Comparison of ENCODE assay signal across 9 mouse cellular contexts in the genomic region with DNA sequence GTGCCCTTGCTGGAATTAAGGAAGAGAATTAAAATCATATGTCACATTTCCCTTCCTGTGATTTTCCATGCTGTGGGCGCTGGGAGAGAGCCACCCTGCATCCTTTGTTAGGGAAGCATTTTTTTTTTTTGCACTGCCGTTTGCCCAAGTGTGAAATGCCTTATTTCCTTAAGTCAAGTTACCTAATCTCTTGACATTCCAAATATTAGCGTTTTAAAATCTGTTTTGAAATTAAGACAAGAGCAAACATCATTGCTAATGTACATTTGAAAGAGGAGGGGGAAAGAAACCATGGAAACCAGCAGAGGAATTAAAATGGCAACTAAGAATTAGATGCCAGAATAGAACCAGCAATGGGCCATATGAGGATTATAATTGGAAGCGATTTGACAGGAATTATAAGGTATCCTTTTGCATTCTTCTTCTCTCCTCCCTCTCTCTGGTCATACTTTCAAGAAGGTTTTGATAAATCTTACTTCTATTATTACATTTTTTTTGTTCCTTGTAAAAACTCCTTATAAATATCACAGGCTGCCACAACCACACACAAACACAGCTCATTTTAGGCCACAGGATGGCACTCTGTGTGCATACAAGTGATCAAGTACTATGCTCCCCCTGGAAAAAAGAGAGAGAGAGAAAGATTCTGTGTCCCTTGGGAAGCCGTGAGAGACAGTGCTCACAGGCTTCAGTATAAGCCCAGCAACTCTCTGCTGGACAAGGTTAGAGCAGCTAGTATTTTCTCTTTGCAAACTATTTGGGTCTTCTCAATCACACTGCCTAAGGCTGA.
DNase-seq lines count a peak whose midpoint lies in the region; ATAC-seq and TF ChIP-seq lines count a peak whose summit lies in the region.
"Had no signal": no experiment of that assay in that cellular context is flagged by ENCODE, and none has a peak within 500 bp of the region (broad histone marks: within the 10 kb centered on the region; RNA-seq: fewer than 3 reads in every experiment).

No protein-coding gene starts in this region.

- H3K4me1 ChIP-seq in kidney, embryonic 14.5 days (ENCODE audit: control insufficient read depth, insufficient read depth, low read length), result no peaks in the 10 kb centered on the region
- peaks cover 3% of the 10 kb centered on the region; the same call in 1 of the 2 replicates for H3K4me1 ChIP-seq in embryonic facial prominence, embryonic 10.5 days
- H3K4me1 ChIP-seq in hindbrain, postnatal 0 days (ENCODE audit: insufficient read depth, low read length), result no peaks in the 10 kb centered on the region
- H3K4me1 ChIP-seq in midbrain, embryonic 16.5 days (ENCODE audit: control insufficient read depth, insufficient read depth, low read length), result peaks cover 10% of the 10 kb centered on the region; the same call in 1 of the 2 replicates
- H3K4me1 ChIP-seq: megakaryocyte, embryonic 14.5 days had no signal

- intact Hi-C loops in gastrocnemius, postnatal 36 days (cut with DNase I), result no loop called here

- no peak for DNase-seq in kidney, adult 18-20 months
- DNase-seq in embryonic facial prominence, embryonic 10.5 days (ENCODE audit: low spot score), result peak; percentile 11
- peak; percentile 89 for DNase-seq in hindbrain, postnatal 0 days (ENCODE audit: low spot score)
- DNase-seq in gastrocnemius, postnatal 36 days, result no peak
- DNase-seq in adrenal gland, postnatal 36 days, result no peak
- DNase-seq in heart, adult 11 months, result no peak

- no peaks in the 10 kb centered on the region for H3K36me3 ChIP-seq in kidney, embryonic 14.5 days (ENCODE audit: control insufficient read depth, insufficient read depth, low read length)
- no peaks in the 10 kb centered on the region for H3K36me3 ChIP-seq in embryonic facial prominence, embryonic 10.5 days (replicated peaks)
- H3K36me3 ChIP-seq in hindbrain, postnatal 0 days (ENCODE audit: insufficient read depth, low read length), result no peaks in the 10 kb centered on the region
- H3K36me3 ChIP-seq in midbrain, embryonic 16.5 days (ENCODE audit: control insufficient read depth, insufficient read depth, low read length), result no peaks in the 10 kb centered on the region

- H3K4me3 ChIP-seq in kidney, embryonic 14.5 days (ENCODE audit: low read length), result no peak overlapping the region
- no peak overlapping the region for H3K4me3 ChIP-seq in embryonic facial prominence, embryonic 10.5 days
- no peak overlapping the region for H3K4me3 ChIP-seq in hindbrain, postnatal 0 days (ENCODE audit: low read length)
- no peak overlapping the region for H3K4me3 ChIP-seq in midbrain, embryonic 16.5 days (ENCODE audit: low read depth, low read length)
- H3K4me3 ChIP-seq: megakaryocyte, embryonic 14.5 days had no signal

- peak; percentile 87; the same call in 1 of the 2 replicates for ATAC-seq in kidney, embryonic 14.5 days (ENCODE audit: low FRiP score, low TSS enrichment)
- peak; percentile 88 for ATAC-seq in hindbrain, postnatal 0 days
- peak; percentile 94 for ATAC-seq in midbrain, embryonic 16.5 days

- no peaks in the 10 kb centered on the region for H3K27me3 ChIP-seq in kidney, embryonic 14.5 days (ENCODE audit: control insufficient read depth, insufficient read depth, low read length)
- no peaks in the 10 kb centered on the region for H3K27me3 ChIP-seq in embryonic facial prominence, embryonic 10.5 days (replicated peaks; ENCODE audit: low read depth, poor library complexity, severe bottlenecking)
- H3K27me3 ChIP-seq in hindbrain, postnatal 0 days (ENCODE audit: insufficient read depth, low read length), result no peaks in the 10 kb centered on the region
- H3K27me3 ChIP-seq in midbrain, embryonic 16.5 days (ENCODE audit: control insufficient read depth, insufficient read depth, low read depth, low read length), result no peaks in the 10 kb centered on the region
- H3K27me3 ChIP-seq: megakaryocyte, embryonic 14.5 days had no signal

- no peak overlapping the region for H3K27ac ChIP-seq in kidney, embryonic 14.5 days (ENCODE audit: low read depth, low read length)
- no peak overlapping the region for H3K27ac ChIP-seq in embryonic facial prominence, embryonic 10.5 days (replicated peaks)
- no peak overlapping the region; the same call in 1 of the 2 replicates for H3K27ac ChIP-seq in hindbrain, postnatal 0 days
- H3K27ac ChIP-seq in midbrain, embryonic 16.5 days (ENCODE audit: low read length), result peak overlapping the region; percentile 78

- H3K4me2 ChIP-seq in kidney, embryonic 14.5 days (replicated peaks; ENCODE audit: low read depth, low read length), result no peak overlapping the region
- H3K4me2 ChIP-seq in hindbrain, postnatal 0 days (ENCODE audit: low read depth, low read length), result no peak overlapping the region
- H3K4me2 ChIP-seq in midbrain, embryonic 16.5 days (ENCODE audit: low read length), result peak overlapping the region; percentile 23; the same call in 1 of the 2 replicates

- peak; percentile 77 for TF ChIP-seq CTCF in hindbrain, postnatal 0 days (IDR thresholded peaks at IDR 0.05; ENCODE audit: low read depth)

- 57% methylated on average over 5 of the region's 5 CpGs for WGBS in kidney, embryonic 14.5 days
- WGBS in embryonic facial prominence, embryonic 10.5 days, result 47% methylated on average over 5 of the region's 5 CpGs
- 25% methylated on average over 5 of the region's 5 CpGs for WGBS in hindbrain, postnatal 0 days
- 16% methylated on average over 5 of the region's 5 CpGs for WGBS in midbrain, embryonic 16.5 days

- no peak overlapping the region for H3K9ac ChIP-seq in kidney, embryonic 14.5 days (ENCODE audit: low read depth, low read length)
- no peak overlapping the region for H3K9ac ChIP-seq in hindbrain, postnatal 0 days (replicated peaks; ENCODE audit: low read length)
- 0 out of 2 replicates have a peak overlapping the region, but pooled peaks have one; percentile 4 for H3K9ac ChIP-seq in midbrain, embryonic 16.5 days (ENCODE audit: low read depth, low read length)

- H3K9me3 ChIP-seq in kidney, embryonic 14.5 days (ENCODE audit: control insufficient read depth, low read length), result no peaks in the 10 kb centered on the region
- H3K9me3 ChIP-seq in embryonic facial prominence, embryonic 10.5 days, result no peaks in the 10 kb centered on the region
- H3K9me3 ChIP-seq in hindbrain, postnatal 0 days (ENCODE audit: low read length), result no peaks in the 10 kb centered on the region
- no peaks in the 10 kb centered on the region for H3K9me3 ChIP-seq in midbrain, embryonic 16.5 days (replicated peaks; ENCODE audit: control insufficient read depth, low read length, poor library complexity, severe bottlenecking)

Comparison
In these comparisons a context has a peak if more than half of its experiments do, and no peak if none do; other contexts are left out.
1. DNase-seq: peak in embryonic facial prominence, embryonic 10.5 days (single experiment) and hindbrain, postnatal 0 days (single experiment); none in kidney, adult 18-20 months (single experiment), gastrocnemius, postnatal 36 days (0 of 2), adrenal gland, postnatal 36 days (0 of 2) and heart, adult 11 months (single experiment).
2. Peak in every context shown above with its lines, with median percentiles within 50 percentile points of each other: ATAC-seq.